Mouse (Mus musculus) limb, embryonic 12.5 days (tissue): ENCODE measurements around the gene Tbc1d13. TPM values are rescaled to one million over a fixed set of nuclear protein-coding genes. Genes with fewer than 3 reads are reported as not detected.
"Not testable (repeated sequence)": the region's sequence is repeated elsewhere in the genome, so short reads cannot be mapped to it uniquely, and the experiment has no call there.

Source experiments
- ATAC-seq: fragments of 200-750 bp; cut with Nextera tagmentation; 2 replicates; pipeline ENCODE4 v1.8.0; 2017; ENCODE audit warnings: low read depth, moderate TSS enrichment; ENCODE audit not compliant: insufficient number of reproducible peaks, insufficient read depth, low FRiP score, low TSS enrichment
- H3K27ac ChIP-seq: fragments of 300-500 bp; sonication (generic); 2 replicates; pipeline ENCODE4 v1.5.1; 2016; ENCODE audit warnings: mild to moderate bottlenecking, moderate library complexity
- H3K27me3 ChIP-seq: fragments of 300-500 bp; sonication (generic); 2 replicates; pipeline ENCODE4 v1.6.1; 2016; ENCODE audit warnings: mild to moderate bottlenecking, moderate library complexity
- H3K36me3 ChIP-seq: fragments of 300-500 bp; sonication (generic); 2 replicates; pipeline ENCODE4 v1.6.1; 2016; ENCODE audit warnings: mild to moderate bottlenecking, moderate library complexity
- H3K4me1 ChIP-seq: fragments of 300-500 bp; sonication (generic); replicated peaks from 2 replicates; pipeline ENCODE4 v1.6.1; 2016
- H3K4me2 ChIP-seq: fragments of 300-500 bp; sonication (generic); 2 replicates; pipeline ENCODE4 v1.6.1; 2016; ENCODE audit warnings: mild to moderate bottlenecking, moderate library complexity
- H3K4me3 ChIP-seq: fragments of 300-500 bp; sonication (generic); replicated peaks from 2 replicates; pipeline ENCODE4 v1.5.1; 2016; ENCODE audit warnings: mild to moderate bottlenecking
- H3K9ac ChIP-seq: fragments of 300-500 bp; sonication (generic); replicated peaks from 2 replicates; pipeline ENCODE4 v1.6.1; 2016; ENCODE audit warnings: mild to moderate bottlenecking, moderate library complexity
- H3K9me3 ChIP-seq: fragments of 300-500 bp; sonication (generic); 2 replicates; pipeline ENCODE4 v1.6.1; 2016; ENCODE audit warnings: mild to moderate bottlenecking, moderate library complexity
- WGBS: fragments of 180-500 bp; shearing (Covaris S2); methylation state at CpG from one replicate; pipeline ENCODE4 v1.1.7; 2016; 5-methylcytosine and 5-hydroxymethylcytosine counted together
- polyA plus RNA-seq: library from polyadenylated mRNA; unstranded; fragments of >200 nt; fragmentation: Nextera tagmentation; extraction: Ambion mirVana; gene quantifications from 2 replicates; pipeline ENCODE4 v1.2.1, GENCODE M21; 2016

Tbc1d13 gene
- polyA plus RNA-seq, 1 experiment from 2014 or later: 11.3 TPM

- H3K4me2 ChIP-seq: no peak overlapping the region
- H3K36me3 ChIP-seq: peaks cover under 1% of the 10 kb centered on the region; the same call in 1 of the 2 replicates
- no peak overlapping the region for H3K9ac ChIP-seq
- no peak overlapping the region for H3K27ac ChIP-seq
- WGBS: 89% methylated on average over 4 of the region's 4 CpGs
- H3K27me3 ChIP-seq: no peaks in the 10 kb centered on the region
- ATAC-seq: no peak
- H3K9me3 ChIP-seq: no peaks in the 10 kb centered on the region
- H3K4me3 ChIP-seq: no peak overlapping the region
- H3K4me1 ChIP-seq: peaks cover 22% of the 10 kb centered on the region
Measured at GRCm38 (mm10) chr2:30130156-30130555, 3.4 kb upstream of the Tbc1d13 start.

GRCm38 (mm10) chr2:30131240-30131639 is 2.3 kb upstream of the Tbc1d13 start:
- H3K9me3 ChIP-seq, H3K4me3 ChIP-seq, H3K27ac ChIP-seq, H3K4me2 ChIP-seq, ATAC-seq, H3K9ac ChIP-seq, H3K27me3 ChIP-seq: not testable (repeated sequence)
- Histone ChIP-seq H3K36me3 (peaks cover 11% of the 10 kb centered on the region), H3K4me1 (peaks cover 21% of the 10 kb centered on the region)
- WGBS: 57% methylated on average over 5 of the region's 5 CpGs

GRCm38 (mm10) chr2:30132801-30133612 is 539 bp upstream of the Tbc1d13 start:
- peak; percentile 33 for ATAC-seq
- no peaks in the 10 kb centered on the region for H3K27me3 ChIP-seq
- peak overlapping the region; percentile 81 for H3K27ac ChIP-seq
- H3K9me3 ChIP-seq: no peaks in the 10 kb centered on the region
- H3K4me3 ChIP-seq: peak overlapping the region; percentile 68
- peaks cover 29% of the 10 kb centered on the region for H3K36me3 ChIP-seq
- peaks cover 21% of the 10 kb centered on the region for H3K4me1 ChIP-seq
- peak overlapping the region; percentile 94 for H3K4me2 ChIP-seq
- WGBS: 29% methylated on average over 16 of the region's 16 CpGs
- H3K9ac ChIP-seq: peak overlapping the region; percentile 67

GRCm38 (mm10) chr2:30134378-30134711 is 799 bp downstream of the Tbc1d13 start:
- Histone ChIP-seq H3K27ac (0 out of 2 replicates have a peak overlapping the region, but pooled peaks have one; percentile 35), H3K36me3 (peaks cover 40% of the 10 kb centered on the region), H3K9ac (peak overlapping the region; percentile 67), H3K4me2 (peak overlapping the region; percentile 94), H3K9me3 (no peaks in the 10 kb centered on the region), H3K27me3 (no peaks in the 10 kb centered on the region), H3K4me3 (peak overlapping the region; percentile 68), H3K4me1 (peaks cover 21% of the 10 kb centered on the region)
- 26% methylated on average over 6 of the region's 6 CpGs for WGBS
- ATAC-seq: no peak

- Histone ChIP-seq H3K4me1 (peaks cover 21% of the 10 kb centered on the region), H3K4me2 (peak overlapping the region; percentile 94), H3K36me3 (peaks cover 45% of the 10 kb centered on the region), H3K4me3 (peak overlapping the region; percentile 68), H3K27ac (no peak overlapping the region), H3K27me3 (no peaks in the 10 kb centered on the region), H3K9me3 (no peaks in the 10 kb centered on the region), H3K9ac (peak overlapping the region; percentile 67; the same call in 1 of the 2 replicates)
- WGBS: 76% methylated on average over 10 of the region's 10 CpGs
- ATAC-seq: no peak
Measured at GRCm38 (mm10) chr2:30134928-30135620, 1.5 kb downstream of the Tbc1d13 start.

- Histone ChIP-seq H3K9me3 (no peaks in the 10 kb centered on the region), H3K4me1 (peaks cover 21% of the 10 kb centered on the region), H3K36me3 (peaks cover 59% of the 10 kb centered on the region), H3K27ac (no peak overlapping the region), H3K4me2 (no peak overlapping the region), H3K4me3 (no peak overlapping the region), H3K9ac (no peak overlapping the region), H3K27me3 (no peaks in the 10 kb centered on the region)
- no peak for ATAC-seq
- WGBS: 90% methylated on average over 10 of the region's 10 CpGs
Measured at GRCm38 (mm10) chr2:30136458-30136857, 2.9 kb downstream of the Tbc1d13 start.

GRCm38 (mm10) chr2:30140021-30140420 is 6.5 kb downstream of the Tbc1d13 start:
- H3K9me3 ChIP-seq, H3K27ac ChIP-seq, H3K4me2 ChIP-seq, H3K4me3 ChIP-seq, H3K4me1 ChIP-seq, H3K9ac ChIP-seq, H3K27me3 ChIP-seq, ATAC-seq: not testable (repeated sequence)
- H3K36me3 ChIP-seq: peaks cover 94% of the 10 kb centered on the region
- WGBS: 96% methylated on average over 4 of the region's 4 CpGs

- 97% methylated on average over 4 of the region's 4 CpGs for WGBS
- Histone ChIP-seq H3K27ac (no peak overlapping the region), H3K4me2 (no peak overlapping the region), H3K36me3 (peaks cover 92% of the 10 kb centered on the region), H3K4me1 (no peaks in the 10 kb centered on the region), H3K4me3 (no peak overlapping the region), H3K27me3 (no peaks in the 10 kb centered on the region), H3K9me3 (no peaks in the 10 kb centered on the region), H3K9ac (no peak overlapping the region)
- no peak for ATAC-seq
Measured at GRCm38 (mm10) chr2:30144436-30144835, 10.9 kb downstream of the Tbc1d13 start.

- Histone ChIP-seq H3K9me3 (no peaks in the 10 kb centered on the region), H3K4me3 (no peak overlapping the region), H3K27ac (no peak overlapping the region), H3K4me1 (no peaks in the 10 kb centered on the region), H3K4me2 (no peak overlapping the region), H3K36me3 (peaks cover 88% of the 10 kb centered on the region), H3K27me3 (no peaks in the 10 kb centered on the region), H3K9ac (no peak overlapping the region)
- 93% methylated on average over 4 of the region's 4 CpGs for WGBS
- no peak for ATAC-seq
Measured at GRCm38 (mm10) chr2:30147466-30147865, 13.9 kb downstream of the Tbc1d13 start.

- Histone ChIP-seq H3K4me2 (no peak overlapping the region), H3K36me3 (peaks cover 51% of the 10 kb centered on the region), H3K4me1 (no peaks in the 10 kb centered on the region), H3K9ac (no peak overlapping the region), H3K27ac (no peak overlapping the region), H3K9me3 (no peaks in the 10 kb centered on the region), H3K4me3 (no peak overlapping the region), H3K27me3 (no peaks in the 10 kb centered on the region)
- WGBS: 88% methylated on average over 11 of the region's 11 CpGs
- no peak for ATAC-seq
Measured at GRCm38 (mm10) chr2:30151840-30152239, 18.3 kb downstream of the Tbc1d13 start.

- ATAC-seq: no peak
Measured at GRCm38 (mm10) chr2:30152616-30153015, 19.1 kb downstream of the Tbc1d13 start.

More at GRCm38 (mm10) chr2:30152616-30153015, 19.1 kb downstream of the Tbc1d13 start:
- H3K4me1 ChIP-seq: no peaks in the 10 kb centered on the region
- H3K4me3 ChIP-seq: no peak overlapping the region
- 0 out of 2 replicates have a peak overlapping the region, but pooled peaks have one; percentile 23 for H3K27ac ChIP-seq
- no peaks in the 10 kb centered on the region for H3K9me3 ChIP-seq
- H3K9ac ChIP-seq: no peak overlapping the region
- no peak overlapping the region for H3K4me2 ChIP-seq
- 87% methylated on average over 8 of the region's 8 CpGs for WGBS
- H3K27me3 ChIP-seq: no peaks in the 10 kb centered on the region
- H3K36me3 ChIP-seq: peaks cover 43% of the 10 kb centered on the region
